Mouse (Mus musculus) lung, adult 2 months (tissue): ENCODE results near the gene Rasal2. TPM values are rescaled to one million over a fixed set of nuclear protein-coding genes. Genes with fewer than 3 reads are reported as not detected.

ENCODE experiments used
- DNase-seq: peaks from one replicate; pipeline ENCODE4 v3.0.0; 2022
- H3K4me1 ChIP-seq: fragments of 200-500 bp; 2 replicates; pipeline ENCODE4 v1.6.1; 2011; ENCODE audit warnings: low read length; ENCODE audit not compliant: control insufficient read depth, insufficient read depth
- H3K4me3 ChIP-seq: fragments of 200-500 bp; replicated peaks from 2 replicates; pipeline ENCODE3; 2011; ENCODE audit warnings: low read depth, mild to moderate bottlenecking, control low read depth, low read length; ENCODE audit errors: extremely low read depth
- CTCF ChIP-seq: fragments of 200-500 bp; IDR thresholded peaks from 2 replicates; pipeline ENCODE4 v1.5.1; 2011; ENCODE audit warnings: mild to moderate bottlenecking, low read length, control low read depth; ENCODE audit not compliant: insufficient read depth
- POLR2A ChIP-seq: fragments of 200-500 bp; IDR thresholded peaks from 2 replicates; pipeline ENCODE4 v1.6.1; 2011; ENCODE audit warnings: low read depth, mild to moderate bottlenecking, control low read depth, low read length, borderline replicate concordance; ENCODE audit errors: extremely low read depth
- WGBS: fragments of 180-500 bp; shearing (Covaris S2); methylation state at CpG from one replicate; pipeline ENCODE4 v1.1.7; 2018; 5-methylcytosine and 5-hydroxymethylcytosine counted together
- polyA plus RNA-seq: library from polyadenylated mRNA; depleted of rRNA; stranded (reverse); fragments of >200 nt; gene quantifications from 2 replicates; pipeline ENCODE4 v1.2.3, GENCODE M21; 2012

Gene Rasal2
- polyA plus RNA-seq, 1 experiment: 10.4 TPM

GRCm38 (mm10) chr1:157425741-157426427, 13.5 kb upstream of the Rasal2 start:
- no peak for TF ChIP-seq POLR2A
- no peak for TF ChIP-seq CTCF
- no peaks in the 10 kb centered on the region for H3K4me1 ChIP-seq
- WGBS: 34% methylated on average over 8 of the region's 8 CpGs
- no peak overlapping the region for H3K4me3 ChIP-seq
- no peak for DNase-seq

- Histone ChIP-seq H3K4me3 (no peak overlapping the region), H3K4me1 (peaks cover 8% of the 10 kb centered on the region)
- no peak for DNase-seq
- TF ChIP-seq POLR2A: no peak
- TF ChIP-seq CTCF: no peak
- 43% methylated on average over 7 of the region's 7 CpGs for WGBS
Observed at GRCm38 (mm10) chr1:157417861-157418260, 5.5 kb upstream of the Rasal2 start.

- TF ChIP-seq POLR2A (no peak), CTCF (no peak)
- peaks cover 8% of the 10 kb centered on the region for H3K4me1 ChIP-seq
- H3K4me3 ChIP-seq: no peak overlapping the region
- 46% methylated on average over 3 of the region's 3 CpGs for WGBS
- DNase-seq: no peak
Observed at GRCm38 (mm10) chr1:157417414-157417813, 5.0 kb upstream of the Rasal2 start.

GRCm38 (mm10) chr1:157416628-157417027, 4.2 kb upstream of the Rasal2 start:
- no peak overlapping the region for H3K4me3 ChIP-seq
- peaks cover 8% of the 10 kb centered on the region for H3K4me1 ChIP-seq
- TF ChIP-seq POLR2A: no peak
- TF ChIP-seq CTCF: no peak
- no peak for DNase-seq
- WGBS: 65% methylated on average over 2 of the region's 2 CpGs

GRCm38 (mm10) chr1:157415771-157416170, 3.4 kb upstream of the Rasal2 start:
- no peak for TF ChIP-seq POLR2A
- no peak for TF ChIP-seq CTCF
- WGBS: 51% methylated on average over 3 of the region's 3 CpGs
- Histone ChIP-seq H3K4me1 (peaks cover 8% of the 10 kb centered on the region), H3K4me3 (no peak overlapping the region)
- no peak for DNase-seq

- H3K4me3 ChIP-seq: peak overlapping the region; percentile 74
- peaks cover 3% of the 10 kb centered on the region for H3K4me1 ChIP-seq
- peak; percentile 63 for DNase-seq
- no peak for TF ChIP-seq POLR2A
- TF ChIP-seq CTCF: no peak
- WGBS: under 1% methylated on average over 84 of the region's 85 CpGs
Observed at GRCm38 (mm10) chr1:157411711-157412380, 549 bp downstream of the Rasal2 start.

GRCm38 (mm10) chr1:157411341-157411710, 1.1 kb downstream of the Rasal2 start:
- H3K4me1 ChIP-seq: peaks cover 5% of the 10 kb centered on the region
- TF ChIP-seq POLR2A: no peak
- no peak for TF ChIP-seq CTCF
- no peak for DNase-seq
- under 1% methylated on average over 4 of the region's 4 CpGs for WGBS
- H3K4me3 ChIP-seq: peak overlapping the region; percentile 74

GRCm38 (mm10) chr1:157410937-157411336, 1.5 kb downstream of the Rasal2 start:
- DNase-seq: no peak
- WGBS: 15% methylated on average over 8 of the region's 8 CpGs
- H3K4me3 ChIP-seq: peak overlapping the region; percentile 74
- H3K4me1 ChIP-seq: peaks cover 5% of the 10 kb centered on the region
- TF ChIP-seq POLR2A (no peak), CTCF (no peak)

GRCm38 (mm10) chr1:157409648-157410047, 2.7 kb downstream of the Rasal2 start:
- Histone ChIP-seq H3K4me1 (peaks cover 2% of the 10 kb centered on the region), H3K4me3 (peak overlapping the region; percentile 27)
- TF ChIP-seq POLR2A (no peak), CTCF (no peak)
- WGBS: 38% methylated on average over 2 of the region's 2 CpGs
- DNase-seq: no peak

GRCm38 (mm10) chr1:157388027-157388426, 24.4 kb downstream of the Rasal2 start:
- 67% methylated on average over 4 of the region's 4 CpGs for WGBS
- H3K4me3 ChIP-seq: no peak overlapping the region
- no peak for DNase-seq
- H3K4me1 ChIP-seq: no peaks in the 10 kb centered on the region
- TF ChIP-seq POLR2A: no peak
- no peak for TF ChIP-seq CTCF
